Mouse (Mus musculus) G1E (cell line): ENCODE measurements at regions not wholly inside any gene's neighbourhood (a gene's known extent, or its start where the extent isn't known, plus 50 kb on each side); places are given as distances from the start of the nearest gene placed in this dataset.

ENCODE experiments used
- CTCF ChIP-seq: IDR thresholded peaks from 2 replicates; pipeline ENCODE4 v1.5.1; 2012; ENCODE audit warnings: low read depth, low read length, inconsistent platforms, mixed read lengths
- GATA1 ChIP-seq: IDR thresholded peaks from 2 replicates; pipeline ENCODE4 v1.6.1; 2012; ENCODE audit warnings: borderline replicate concordance, low read length, inconsistent platforms, mixed read lengths
- POLR2AphosphoS5 ChIP-seq: IDR thresholded peaks from 2 replicates; pipeline ENCODE4 v1.6.1; 2012; ENCODE audit warnings: low read depth, low read length, inconsistent platforms; ENCODE audit not compliant: insufficient replicate concordance
- TAL1 ChIP-seq: conservative IDR thresholded peaks from 2 replicates; pipeline ENCODE4 v1.6.1; 2012; ENCODE audit warnings: low read depth, low read length, inconsistent platforms, mixed read lengths

DNA sequence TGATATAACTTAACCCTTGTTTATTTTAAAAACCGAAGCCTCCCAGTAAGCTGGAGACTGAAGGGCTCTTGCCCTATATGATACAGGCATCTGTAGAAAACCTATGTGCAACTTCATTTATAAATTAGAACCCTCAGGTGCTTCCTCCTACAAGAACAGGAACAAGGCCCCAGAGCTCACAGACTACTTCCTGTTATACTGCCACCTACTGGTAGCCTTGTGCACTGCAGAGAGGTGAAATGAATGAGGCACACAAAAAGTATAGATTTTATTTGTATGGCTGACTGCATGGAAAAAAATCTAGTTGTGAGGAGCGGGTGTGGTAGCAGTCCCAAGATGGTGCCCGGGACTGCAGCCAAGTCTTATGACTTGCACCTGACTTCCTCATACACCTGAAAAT is 203.5 kb downstream of the Ahr start:
- no peak for TF ChIP-seq TAL1
- TF ChIP-seq CTCF = peak; percentile 43
- no peak for TF ChIP-seq POLR2AphosphoS5
- no peak for TF ChIP-seq GATA1
